Mouse (Mus musculus): ENCODE data around the gene Enpep.

Enpep gene

DNA sequence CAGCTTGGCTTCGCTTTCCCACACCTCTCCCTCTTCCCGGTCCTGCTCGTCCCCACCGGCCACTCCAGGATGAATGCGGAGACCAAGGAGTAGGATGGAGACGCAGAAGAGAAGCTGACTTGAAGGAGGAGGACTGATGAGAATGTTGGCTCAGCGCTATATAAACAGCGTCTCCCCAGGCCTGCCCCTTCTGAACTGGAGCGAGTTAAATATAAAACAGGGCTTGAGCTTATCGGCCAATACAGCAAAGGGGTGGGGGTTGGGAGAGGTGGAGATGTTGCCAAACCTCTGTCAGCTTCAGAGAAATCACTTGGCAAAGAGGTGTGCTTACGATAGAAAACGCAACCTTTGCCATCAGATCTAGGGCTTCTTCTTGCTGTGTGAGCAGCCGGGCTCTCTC is at the start of gene Enpep:
TSS of gene Enpep (minus strand) at position 135 of the 400 bp plus-strand sequence.
- peak; percentile 11 for DNase-seq (ENCODE audit: low read depth, low spot score)

DNA sequence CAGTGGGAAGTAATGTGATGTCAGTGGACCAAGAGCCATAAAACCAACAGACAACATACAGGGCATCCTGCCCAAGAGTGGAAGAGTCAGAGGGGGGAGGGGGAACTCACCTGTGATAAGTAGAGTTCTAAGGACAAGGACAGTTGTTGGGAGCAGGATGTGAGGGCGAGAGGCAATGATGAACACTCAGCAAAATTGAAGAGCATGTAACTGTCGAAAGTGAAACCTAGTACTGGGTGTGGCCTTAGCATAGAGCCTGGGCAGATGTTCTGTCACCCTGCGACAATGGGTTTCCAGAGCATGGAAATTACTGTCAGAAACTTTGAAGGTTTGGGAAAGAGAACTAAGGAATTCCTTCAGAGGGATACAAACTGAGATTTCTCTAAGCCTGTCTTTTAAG is 46.6 kb upstream of the Enpep start:
- DNase-seq (ENCODE audit: low read depth, low spot score) = no peak

DNA sequence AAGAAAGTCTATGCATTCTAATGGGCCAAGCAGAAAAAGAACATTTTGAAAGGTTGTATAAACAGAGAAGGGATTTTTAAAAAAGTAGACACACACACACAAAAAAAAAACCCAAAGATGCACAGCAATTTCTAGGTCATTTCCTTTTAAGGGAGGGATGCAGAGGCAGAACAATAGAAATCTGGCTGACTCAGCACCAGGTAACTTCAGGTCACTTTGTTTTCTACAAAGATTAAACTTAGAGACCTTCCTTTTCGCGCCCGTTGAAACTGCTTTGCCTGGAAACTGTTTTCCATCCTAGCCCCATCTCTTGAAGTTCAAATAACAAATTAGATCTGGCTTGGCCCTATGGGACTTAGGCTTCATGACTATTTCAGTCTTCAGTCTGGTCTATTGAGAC is 42.6 kb upstream of the Enpep start:
- no peak for DNase-seq (ENCODE audit: low read depth, low spot score)

DNA sequence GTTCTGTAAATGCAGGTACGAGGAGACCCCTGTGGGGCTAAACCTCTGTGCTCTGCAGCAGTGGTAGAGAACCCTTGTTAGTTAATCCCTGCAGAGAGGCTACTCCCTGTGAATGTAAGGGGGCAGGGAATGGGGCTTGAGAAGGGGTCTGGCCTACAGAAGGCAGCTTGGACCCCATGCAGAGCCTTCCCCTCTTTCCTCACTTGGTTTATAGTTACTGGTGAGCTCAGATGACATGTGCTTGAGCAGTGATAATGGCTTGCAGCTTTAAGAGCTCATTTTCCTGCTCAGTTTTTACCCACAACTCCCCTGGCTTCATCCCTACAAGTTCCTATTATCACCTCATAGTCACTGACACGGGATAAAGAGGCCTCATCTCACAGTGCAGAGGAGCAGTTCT is 40.6 kb upstream of the Enpep start:
- no peak for DNase-seq (ENCODE audit: low read depth, low spot score)

DNA sequence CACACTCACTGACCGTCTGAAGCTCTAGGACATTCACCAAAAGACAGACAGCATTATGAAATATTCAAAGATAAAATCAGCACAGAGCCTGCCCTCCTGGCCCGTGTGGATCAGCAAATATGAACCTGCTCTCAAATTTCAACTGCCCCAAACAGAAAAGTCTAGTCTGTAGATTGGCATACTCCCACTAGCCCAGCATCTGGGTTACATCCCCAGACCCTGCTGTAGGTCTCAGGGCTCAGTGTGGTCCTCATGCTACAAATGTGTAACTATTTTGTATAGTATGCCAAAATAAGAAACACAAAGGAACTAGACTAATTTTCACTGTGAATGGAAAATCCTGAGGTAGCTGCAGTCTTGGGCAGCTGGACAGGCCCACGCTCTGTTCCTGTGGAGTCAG is 37.0 kb upstream of the Enpep start:
- no peak for DNase-seq (ENCODE audit: low read depth, low spot score)

DNA sequence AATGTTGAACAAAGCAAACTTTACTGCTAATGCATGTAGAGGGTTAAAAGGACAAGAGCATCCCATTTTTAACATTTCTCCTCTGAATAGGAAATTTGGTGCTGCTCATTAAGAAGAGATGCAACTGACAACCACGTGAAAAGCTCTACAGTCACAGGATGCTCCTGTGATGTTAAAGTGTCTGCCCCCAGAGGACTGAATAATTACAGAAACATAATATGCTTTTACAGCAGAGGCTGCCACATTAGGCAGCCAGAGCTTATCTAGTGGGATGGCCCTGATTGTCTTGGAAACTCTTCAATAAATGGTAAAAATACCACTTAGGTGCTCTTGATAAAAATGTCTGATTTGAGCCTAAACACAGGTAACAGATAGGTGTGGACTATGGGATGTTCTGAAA is 33.4 kb upstream of the Enpep start:
- DNase-seq (ENCODE audit: low read depth, low spot score) = no peak

DNA sequence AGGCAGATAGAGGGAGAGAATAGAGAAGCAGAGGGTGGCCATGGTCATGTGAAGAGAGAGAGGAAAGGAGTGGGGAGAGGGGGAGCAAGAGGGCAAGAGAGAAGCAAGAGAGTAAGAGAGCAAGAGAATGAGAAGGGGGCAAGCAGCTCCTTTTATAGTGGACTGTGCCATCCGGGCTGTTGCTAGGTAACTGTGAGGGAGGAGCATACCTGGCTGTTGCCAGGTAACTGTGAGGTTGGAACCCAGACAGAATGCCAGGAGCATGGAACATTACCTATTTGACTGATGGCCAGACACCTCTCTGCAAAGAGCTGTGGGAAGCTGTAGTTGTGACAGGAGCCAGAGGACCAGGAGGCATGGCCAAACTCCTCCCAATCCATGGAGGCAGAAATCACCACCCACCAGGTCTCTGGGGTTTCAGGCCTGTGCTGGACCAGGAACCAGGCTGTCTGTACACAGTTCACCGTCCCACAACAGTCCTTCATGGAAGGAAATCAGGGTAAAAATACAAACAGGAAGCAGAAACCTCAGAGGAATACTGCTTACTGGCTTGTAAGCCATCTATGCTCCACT is 32.4 kb upstream of the Enpep start:
- no peak for DNase-seq (ENCODE audit: low read depth, low spot score)

DNA sequence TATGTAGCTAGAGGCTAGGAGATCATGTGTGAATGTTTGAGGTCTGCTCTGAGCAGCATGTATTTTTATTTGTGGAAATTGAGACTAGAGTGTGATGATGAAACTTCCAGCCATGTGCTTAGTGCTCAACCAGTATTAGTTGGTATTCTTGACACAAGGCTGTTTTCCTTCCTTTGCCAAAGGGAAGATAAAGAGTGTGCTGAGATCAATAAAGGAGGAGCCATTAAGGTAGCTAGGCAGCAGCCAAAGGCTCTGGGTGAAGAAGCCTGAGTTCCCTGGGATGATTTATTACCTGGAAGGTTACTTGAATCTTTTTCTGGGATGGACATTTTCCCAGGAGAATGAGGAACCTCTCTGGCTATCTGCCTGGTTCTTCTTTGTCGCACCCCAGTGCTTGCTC is 30.9 kb upstream of the Enpep start:
- DNase-seq (ENCODE audit: low read depth, low spot score) = no peak

DNA sequence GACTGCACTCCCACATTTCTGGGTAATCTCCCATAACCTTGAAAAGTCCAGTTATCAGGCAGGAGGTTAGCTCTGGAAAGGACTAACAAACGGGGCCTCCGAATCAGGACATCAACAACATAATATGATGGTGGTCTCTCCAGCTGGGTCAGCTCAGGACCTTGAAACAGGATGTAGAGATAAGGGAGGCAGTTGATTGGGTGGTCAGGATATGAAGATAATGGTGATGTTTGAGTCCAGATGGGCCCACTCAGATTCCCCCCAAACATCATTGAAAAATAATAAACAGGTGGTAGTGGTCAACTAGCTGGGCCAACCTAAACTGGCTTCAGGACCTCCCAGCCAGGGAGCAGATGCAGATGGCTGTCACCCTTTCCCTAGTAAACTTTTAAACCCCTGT is 25.6 kb upstream of the Enpep start:
- no peak for DNase-seq (ENCODE audit: low read depth, low spot score)

DNA sequence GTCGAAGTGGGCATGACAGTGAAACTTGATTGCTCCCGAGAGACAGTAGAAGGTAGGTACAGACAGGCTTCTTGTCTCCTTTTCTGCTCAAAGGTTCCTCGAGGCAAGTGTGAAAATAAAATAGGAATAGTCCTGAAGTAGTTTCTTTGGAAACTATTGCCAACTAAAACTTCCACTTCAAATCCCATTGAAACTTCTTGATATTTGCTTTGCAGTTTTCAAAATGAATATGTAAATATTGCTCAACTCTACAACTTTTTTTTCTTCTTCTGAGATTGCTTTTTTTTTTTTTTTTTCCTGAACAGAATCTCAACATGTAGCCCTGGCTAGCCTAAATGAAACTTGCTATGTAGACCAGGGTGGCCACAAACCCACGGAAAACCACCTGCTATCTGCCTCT is 21.4 kb upstream of the Enpep start:
- no peak for DNase-seq (ENCODE audit: low read depth, low spot score)

DNA sequence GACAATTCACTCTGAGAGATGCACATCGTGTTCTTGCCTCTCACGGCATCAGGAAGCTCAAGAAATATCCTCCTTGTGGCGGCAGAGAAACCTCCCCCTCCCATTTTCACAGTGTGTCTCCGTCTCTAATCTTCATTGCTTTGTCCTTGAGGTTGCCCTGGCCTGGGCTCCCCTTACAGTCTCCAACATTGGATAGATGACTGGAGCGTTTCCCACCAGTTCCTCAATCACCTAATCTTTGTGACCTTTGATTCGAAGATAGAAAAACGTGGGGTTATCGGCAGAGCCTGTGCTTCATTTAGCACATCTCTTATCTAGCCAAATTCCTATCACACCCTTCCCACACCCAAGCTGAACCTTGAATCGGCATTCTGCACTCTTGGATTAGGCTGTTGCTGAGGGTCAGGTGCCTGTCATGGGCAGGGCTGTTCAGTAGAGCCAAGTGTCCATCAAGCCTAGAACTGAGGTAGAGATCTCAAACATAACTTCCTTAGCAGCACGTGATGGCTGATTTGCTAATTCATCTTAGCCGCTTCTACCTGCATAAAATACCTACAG is 18.9 kb upstream of the Enpep start:
- DNase-seq (ENCODE audit: low read depth, low spot score) = no peak

DNA sequence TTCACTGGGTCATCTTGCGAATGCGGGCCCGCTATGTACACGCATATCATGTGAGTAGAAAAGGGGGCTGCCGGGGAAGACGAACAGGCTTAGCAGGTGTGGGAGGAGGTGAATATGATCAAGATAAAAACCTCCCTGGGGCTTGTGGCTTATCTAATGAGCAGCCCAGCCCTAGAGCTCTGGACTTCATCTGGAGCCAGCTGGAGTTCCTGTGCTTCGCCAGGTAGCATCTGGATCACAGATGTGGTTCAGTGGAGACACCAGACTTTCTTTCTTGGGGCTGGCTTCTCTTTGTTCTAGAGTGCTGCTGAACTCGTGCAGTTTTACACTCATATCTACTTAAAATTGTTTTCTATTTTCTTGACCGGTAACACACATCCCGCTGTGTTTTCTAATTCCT is 14.8 kb upstream of the Enpep start:
- no peak for DNase-seq (ENCODE audit: low read depth, low spot score)

DNA sequence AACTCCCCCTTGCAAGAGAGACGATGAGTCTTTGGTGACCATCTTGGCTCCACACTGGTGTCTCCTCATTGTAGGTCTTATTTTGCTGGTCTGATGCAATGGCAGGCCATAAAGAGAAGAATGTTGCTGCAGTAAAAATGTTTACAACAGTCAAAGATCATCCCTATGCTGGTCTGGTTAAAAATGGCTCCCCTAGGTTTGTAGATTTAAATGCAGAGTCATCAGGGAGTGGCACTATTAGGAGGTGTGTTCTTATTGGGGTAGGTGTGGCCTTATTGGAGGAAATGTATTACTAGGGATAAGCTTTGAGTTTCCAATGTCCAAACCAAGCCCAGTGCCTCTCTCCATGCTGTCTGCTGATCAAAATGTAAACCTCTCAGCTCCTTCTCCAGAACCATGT is 10.2 kb upstream of the Enpep start:
- no peak for DNase-seq (ENCODE audit: low read depth, low spot score)

DNA sequence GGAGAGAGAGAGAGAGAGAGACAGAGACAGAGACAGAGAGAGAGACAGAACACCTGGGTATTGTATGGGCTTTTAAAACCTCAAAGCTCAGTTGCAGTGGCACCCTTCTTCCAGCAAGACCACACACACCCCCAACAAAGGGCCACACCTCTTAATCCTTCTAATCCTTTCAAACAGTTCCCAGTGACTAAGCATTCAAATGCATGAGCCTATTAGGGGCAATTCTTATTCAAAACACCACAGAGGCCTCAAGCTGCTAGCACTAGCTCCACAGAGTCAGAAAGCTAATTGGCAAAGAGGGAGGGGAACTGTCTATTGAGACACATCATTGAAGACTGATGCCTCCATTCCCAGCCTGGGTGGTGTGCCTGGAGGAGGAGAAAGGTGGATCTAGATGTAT is 8.5 kb upstream of the Enpep start:
- DNase-seq (ENCODE audit: low read depth, low spot score) = no peak

DNA sequence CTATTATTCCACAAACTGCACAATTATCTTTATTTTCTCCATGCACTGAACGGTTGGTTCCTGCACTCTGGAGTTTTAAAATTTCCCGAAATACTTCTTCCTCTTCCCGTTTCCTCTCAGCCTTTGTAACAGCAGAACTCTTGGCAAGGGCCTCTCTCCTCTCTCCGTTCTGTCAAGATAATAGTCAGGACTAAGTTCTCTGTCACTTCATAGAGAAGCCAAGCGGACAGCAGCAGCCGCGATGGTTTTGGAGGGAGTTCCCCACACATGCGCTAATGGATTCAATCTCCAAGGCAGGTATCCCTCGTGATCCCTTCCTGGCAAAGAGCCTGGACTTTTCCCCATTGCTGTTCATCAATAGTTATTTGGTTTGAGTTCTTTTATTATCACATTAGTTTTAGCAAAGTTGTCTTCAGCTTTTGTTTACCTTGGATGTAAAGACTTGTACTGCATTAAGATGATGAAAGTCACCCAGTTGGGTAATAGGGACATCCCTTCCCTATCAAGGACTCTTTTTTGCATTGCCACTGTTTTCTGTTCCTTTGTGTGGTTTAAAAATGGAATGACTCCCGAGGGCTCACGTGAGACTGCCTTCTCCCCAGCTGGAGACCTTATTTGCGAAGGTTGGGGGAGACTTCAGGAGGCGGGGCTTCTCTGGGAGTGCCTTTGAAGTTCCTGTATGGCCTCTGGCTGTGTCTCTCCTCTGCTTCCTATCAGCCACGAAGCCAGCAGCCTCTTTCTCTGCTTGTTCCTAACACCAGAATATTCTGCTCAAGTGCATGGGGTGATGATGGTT is 6.0 kb upstream of the Enpep start:
- DNase-seq (ENCODE audit: low read depth, low spot score) = no peak

DNA sequence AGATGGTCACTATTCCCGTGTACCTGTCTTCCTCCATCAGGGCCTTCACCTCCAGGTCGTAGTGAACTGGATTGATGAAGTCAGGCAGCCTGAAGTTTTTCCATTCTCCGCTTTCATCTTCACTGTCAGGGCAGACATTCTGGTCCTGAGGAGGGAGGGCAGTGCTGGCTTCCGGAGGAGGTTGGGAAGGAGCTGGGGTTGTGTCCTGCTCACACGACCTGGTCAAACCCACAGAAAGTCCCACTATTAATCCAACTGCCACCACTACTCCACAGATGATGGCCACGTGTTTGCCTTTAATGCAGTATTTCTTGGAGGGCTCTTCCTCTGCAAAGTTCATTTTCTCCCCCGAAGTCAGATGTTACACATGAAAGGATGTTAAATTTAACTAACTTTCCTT is 378 bp downstream of the Enpep start:
- no peak for DNase-seq (ENCODE audit: low read depth, low spot score)

DNA sequence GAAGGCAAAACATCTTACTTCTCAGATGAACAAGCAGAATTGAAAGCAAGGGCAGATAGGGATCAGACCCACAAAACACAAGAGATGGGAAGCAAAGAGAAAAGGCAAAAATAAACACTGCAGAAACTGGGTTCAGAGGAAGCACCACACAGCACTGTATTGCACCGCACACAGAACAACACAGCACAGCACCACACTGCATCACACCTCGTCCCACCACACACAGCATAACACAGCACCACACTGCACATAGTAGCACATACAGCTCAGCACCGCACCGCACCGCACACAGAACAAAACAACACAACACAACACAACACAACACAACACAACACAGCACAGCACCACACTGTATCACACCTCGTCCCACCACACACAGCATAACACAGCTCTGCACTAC is 1.1 kb downstream of the Enpep start:
- no peak for DNase-seq (ENCODE audit: low read depth, low spot score)

DNA sequence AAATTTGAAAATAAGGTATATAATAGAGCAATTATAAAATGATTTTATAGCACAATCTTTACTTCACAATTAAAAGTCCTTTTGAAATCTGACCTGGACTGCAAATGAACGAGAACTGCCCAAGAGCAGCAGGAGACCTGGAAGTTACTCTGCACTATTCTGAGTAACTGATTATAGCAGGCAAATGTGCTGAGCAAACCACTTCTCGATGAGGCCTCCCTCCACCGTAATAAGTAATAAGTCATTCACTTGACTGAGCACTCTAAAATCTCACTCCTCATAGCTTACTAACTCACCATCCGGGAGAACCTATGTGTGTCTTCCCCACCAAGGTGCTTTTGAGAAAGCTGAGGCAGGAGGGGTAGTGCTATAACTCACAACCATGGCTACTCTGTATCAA is 4.5 kb downstream of the Enpep start:
- DNase-seq (ENCODE audit: low read depth, low spot score) = no peak

DNA sequence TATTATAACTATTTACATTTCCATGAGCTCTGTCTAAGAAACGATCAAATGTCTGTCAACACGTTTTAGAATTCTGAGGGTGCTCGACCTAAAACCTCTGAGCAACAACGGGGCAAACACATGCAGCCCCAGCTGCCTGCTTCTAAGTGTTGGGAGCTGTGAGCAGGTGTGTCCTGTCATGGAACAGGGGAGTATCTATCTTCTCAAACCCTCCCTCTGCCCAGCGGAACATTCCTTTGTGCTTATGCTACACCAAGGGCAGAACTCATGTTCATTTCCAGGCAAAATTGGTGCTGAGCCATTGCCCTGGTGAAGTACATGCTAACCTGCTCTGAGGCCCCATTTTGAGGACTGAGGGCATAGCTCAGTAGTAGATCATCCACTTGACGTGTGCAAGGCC is 10.9 kb downstream of the Enpep start:
- no peak for DNase-seq (ENCODE audit: low read depth, low spot score)

DNA sequence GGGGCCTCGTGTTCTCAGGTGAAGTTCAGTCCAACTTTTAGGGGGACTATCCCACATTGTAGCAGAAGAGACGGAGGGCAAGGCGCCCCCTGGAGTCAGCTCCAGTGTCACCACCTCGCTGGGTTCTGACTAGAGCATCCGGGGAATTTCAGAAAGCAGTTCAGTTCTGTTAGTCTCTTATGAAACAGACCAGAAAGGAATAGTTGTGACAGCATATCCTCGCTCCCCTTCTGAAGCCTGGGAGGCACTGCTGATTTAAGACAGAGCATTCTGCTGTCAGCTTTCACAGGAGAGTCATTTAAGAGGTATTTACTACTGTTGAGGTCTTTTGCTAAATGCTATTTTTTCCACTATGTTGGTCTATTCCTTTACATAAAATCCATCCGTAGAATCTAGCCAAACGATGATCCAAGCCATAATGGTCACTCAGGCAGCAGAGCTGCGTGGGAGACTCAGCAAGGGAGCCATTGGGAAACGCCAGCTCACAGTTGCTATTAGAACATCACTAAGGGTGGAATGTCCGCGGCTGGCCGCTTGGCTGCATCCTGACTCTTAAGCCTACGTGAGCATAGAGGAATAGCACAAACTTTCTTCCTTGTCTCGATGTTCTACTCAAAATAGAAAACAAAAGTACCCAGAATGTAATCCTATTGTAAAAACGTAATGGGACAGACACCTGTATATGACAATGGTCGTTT is 15.3 kb downstream of the Enpep start:
- no peak for DNase-seq (ENCODE audit: low read depth, low spot score)

DNA sequence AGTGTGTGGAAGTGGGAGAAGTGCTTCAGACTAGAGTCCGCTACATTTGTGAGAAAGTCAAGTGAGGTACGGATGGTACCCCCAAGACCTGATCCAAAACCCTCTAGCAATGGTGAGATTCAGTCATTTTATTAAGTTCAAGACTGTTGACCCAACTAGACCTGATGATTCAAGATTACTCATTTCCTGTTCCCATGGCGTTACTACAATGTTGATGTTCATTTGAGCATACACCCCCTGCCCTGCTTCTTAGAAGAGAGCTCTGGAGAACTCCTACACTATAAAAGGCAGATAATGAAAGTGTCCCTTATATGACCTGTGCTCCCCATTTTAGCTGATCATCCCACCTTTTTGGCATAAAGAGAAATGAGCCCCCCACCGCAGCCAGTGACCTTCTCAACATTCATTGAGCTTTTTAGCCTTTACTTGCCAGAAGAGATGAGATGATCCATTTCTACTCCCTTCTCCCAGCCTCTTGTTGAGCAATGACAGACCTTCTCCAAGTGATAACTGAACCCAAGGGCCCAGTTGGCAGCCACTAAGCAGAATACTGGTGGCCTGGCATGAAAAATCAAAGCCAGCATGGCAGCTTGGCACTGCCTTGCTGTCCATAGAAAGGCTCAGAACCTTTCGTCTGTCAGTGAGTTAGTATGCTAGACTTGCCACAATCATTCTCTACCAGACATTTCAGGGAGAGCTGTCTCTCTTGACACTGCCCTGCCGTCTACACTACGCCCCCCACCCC is 18.7 kb downstream of the Enpep start:
- DNase-seq (ENCODE audit: low read depth, low spot score) = no peak

DNA sequence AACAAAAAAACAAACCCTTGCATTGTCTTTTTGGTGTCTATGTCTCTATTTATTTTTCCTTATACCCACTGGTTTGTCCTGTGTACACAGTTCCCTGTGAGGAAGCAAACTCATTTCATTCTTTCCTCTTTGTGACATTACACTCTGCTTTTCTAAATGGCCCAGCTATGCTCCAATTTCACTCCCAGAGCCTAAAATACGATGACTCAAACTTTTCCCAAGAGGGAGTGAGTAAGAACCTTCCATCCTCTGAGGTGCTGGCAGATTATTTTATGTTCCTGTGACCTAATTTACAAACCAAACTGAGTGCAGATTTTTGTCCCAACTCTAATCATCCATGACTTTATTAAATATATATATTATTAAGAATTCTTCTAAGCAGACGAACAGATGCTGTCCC is 19.3 kb downstream of the Enpep start:
- peak; percentile 21 for DNase-seq (ENCODE audit: low read depth, low spot score)
